Mouse (Mus musculus): Measurements from ENCODE around the gene Sult2b1. TPM values are rescaled to one million over a fixed set of nuclear protein-coding genes. Genes with fewer than 3 reads are reported as not detected.

The Sult2b1 gene
- 1.6 and 2.3 TPM in 2 replicates for polyA plus RNA-seq (2016; fragmentation: Nextera tagmentation; extraction: Ambion mirVana)

DNA sequence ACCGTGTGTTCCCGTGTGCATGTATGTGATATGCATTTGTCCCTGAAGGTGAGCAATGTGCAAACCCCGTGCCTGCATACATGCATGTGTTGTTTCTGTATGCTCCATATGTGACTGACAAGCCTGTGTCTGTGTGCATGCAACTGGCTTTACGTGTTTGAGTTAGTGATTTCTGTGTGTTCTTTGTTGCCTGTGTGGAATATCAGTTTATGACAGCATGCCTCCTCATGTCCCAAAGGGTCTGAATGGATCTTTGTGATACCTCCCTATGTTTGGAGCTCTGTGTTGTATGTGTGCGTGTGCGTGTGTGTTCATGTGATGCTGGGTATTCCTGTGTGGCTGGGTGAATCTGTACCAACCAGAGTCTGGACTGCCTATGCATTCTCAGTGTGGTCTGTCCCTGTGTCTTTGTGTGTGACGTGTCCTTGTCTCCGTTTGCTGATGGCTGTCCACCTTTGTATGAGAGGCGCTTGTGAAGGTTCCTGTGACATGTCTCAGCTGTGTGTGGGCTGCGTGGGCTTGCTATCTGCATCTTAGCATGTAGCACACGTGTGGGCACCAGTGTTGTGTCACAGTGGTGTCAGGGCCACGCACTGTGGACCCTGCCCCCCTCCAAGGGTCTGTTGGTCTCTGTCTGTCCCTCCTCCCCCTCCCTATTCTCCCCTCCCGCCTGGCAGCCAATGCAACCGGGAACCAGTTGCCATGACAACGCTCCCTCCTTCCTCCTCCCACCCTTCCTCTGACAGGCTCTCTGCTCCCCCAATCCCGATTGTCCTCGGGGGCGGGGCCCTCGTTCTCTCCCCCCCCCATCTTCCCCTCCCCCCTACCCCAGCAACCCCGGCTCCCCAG lies at the start of gene Sult2b1:
Gene Sult2b1, minus strand, starts transcription at position 146 of the 849 bp plus-strand sequence.
- WGBS, result 22% methylated on average over 20 of the region's 20 CpGs
- peaks cover 55% of the 10 kb centered on the region for H3K27me3 ChIP-seq (ENCODE audit: poor library complexity, severe bottlenecking)
- peaks cover 49% of the 10 kb centered on the region for H3K4me1 ChIP-seq

GRCm38 (mm10) chr7:45833924-45834323 lies 49.5 kb upstream of the Sult2b1 start:
- H3K4me1 ChIP-seq, result peaks cover 44% of the 10 kb centered on the region
- peak overlapping the region; percentile 45 for H3K4me3 ChIP-seq
- WGBS, result 4% methylated on average over 27 of the region's 31 CpGs
- H3K9me3 ChIP-seq, result no peaks in the 10 kb centered on the region
- H3K27me3 ChIP-seq (ENCODE audit: poor library complexity, severe bottlenecking), result peaks cover 71% of the 10 kb centered on the region
- DNase-seq (ENCODE audit: extremely low spot score, low spot score), result no peak
- peaks cover 11% of the 10 kb centered on the region for H3K36me3 ChIP-seq (replicated peaks)
- H3K27ac ChIP-seq, result no peak overlapping the region; the same call in 1 of the 2 replicates

More for the DNA sequence above, at the start of gene Sult2b1:
- peaks cover 26% of the 10 kb centered on the region for H3K36me3 ChIP-seq (replicated peaks)
- peaks cover under 1% of the 10 kb centered on the region; the same call in 1 of the 2 replicates for H3K9me3 ChIP-seq
- peak; percentile 92 for DNase-seq (ENCODE audit: extremely low spot score, low spot score)
- peak within 1 kb of the TSS; percentile 95 for H3K4me3 ChIP-seq
- H3K27ac ChIP-seq, result peak within 1 kb of the TSS; percentile 94

- Histone ChIP-seq H3K27ac (peak overlapping the region; percentile 20; the same call in 1 of the 2 replicates), H3K4me3 (peak overlapping the region; percentile 45), H3K9me3 (no peaks in the 10 kb centered on the region), H3K27me3 (ENCODE audit: poor library complexity, severe bottlenecking) (peaks cover 71% of the 10 kb centered on the region), H3K36me3 (replicated peaks) (peaks cover 17% of the 10 kb centered on the region), H3K4me1 (peaks cover 46% of the 10 kb centered on the region)
- no peak for DNase-seq (ENCODE audit: extremely low spot score, low spot score)
- WGBS, result 2% methylated on average over 86 of the region's 86 CpGs
Observed at GRCm38 (mm10) chr7:45833148-45833790, 48.8 kb upstream of the Sult2b1 start.

GRCm38 (mm10) chr7:45832428-45832827 lies 48.0 kb upstream of the Sult2b1 start:
- Histone ChIP-seq H3K4me3 (peak overlapping the region; percentile 45), H3K27ac (no peak overlapping the region), H3K36me3 (replicated peaks) (peaks cover 26% of the 10 kb centered on the region), H3K9me3 (no peaks in the 10 kb centered on the region), H3K4me1 (peaks cover 46% of the 10 kb centered on the region), H3K27me3 (ENCODE audit: poor library complexity, severe bottlenecking) (peaks cover 66% of the 10 kb centered on the region)
- 9% methylated on average over 30 of the region's 30 CpGs for WGBS
- no peak for DNase-seq (ENCODE audit: extremely low spot score, low spot score)

- peak overlapping the region; percentile 88 for H3K27ac ChIP-seq
Observed at GRCm38 (mm10) chr7:45831128-45831525, 46.7 kb upstream of the Sult2b1 start.

GRCm38 (mm10) chr7:45830427-45831127 lies 46.1 kb upstream of the Sult2b1 start, which contains the start of gene Grwd1:
TSS of gene Grwd1 (minus strand) at chr7:45830944.
- peak within 1 kb of the TSS; percentile 88 for H3K27ac ChIP-seq
- H3K4me1 ChIP-seq, result peaks cover 46% of the 10 kb centered on the region
- no peaks in the 10 kb centered on the region for H3K9me3 ChIP-seq
- peak; percentile 90 for DNase-seq (ENCODE audit: extremely low spot score, low spot score)
- peak within 1 kb of the TSS; percentile 98 for H3K4me3 ChIP-seq
- under 1% methylated on average over 35 of the region's 35 CpGs for WGBS
- H3K27me3 ChIP-seq (ENCODE audit: poor library complexity, severe bottlenecking), result peaks cover 47% of the 10 kb centered on the region
- H3K36me3 ChIP-seq (replicated peaks), result peaks cover 44% of the 10 kb centered on the region

More at GRCm38 (mm10) chr7:45831128-45831525, 46.7 kb upstream of the Sult2b1 start:
- H3K36me3 ChIP-seq (replicated peaks), result peaks cover 39% of the 10 kb centered on the region
- WGBS, result 23% methylated on average over 5 of the region's 5 CpGs
- no peaks in the 10 kb centered on the region for H3K9me3 ChIP-seq
- H3K4me3 ChIP-seq, result peak overlapping the region; percentile 98
- H3K27me3 ChIP-seq (ENCODE audit: poor library complexity, severe bottlenecking), result peaks cover 53% of the 10 kb centered on the region
- DNase-seq (ENCODE audit: extremely low spot score, low spot score), result no peak
- H3K4me1 ChIP-seq, result peaks cover 46% of the 10 kb centered on the region

DNA sequence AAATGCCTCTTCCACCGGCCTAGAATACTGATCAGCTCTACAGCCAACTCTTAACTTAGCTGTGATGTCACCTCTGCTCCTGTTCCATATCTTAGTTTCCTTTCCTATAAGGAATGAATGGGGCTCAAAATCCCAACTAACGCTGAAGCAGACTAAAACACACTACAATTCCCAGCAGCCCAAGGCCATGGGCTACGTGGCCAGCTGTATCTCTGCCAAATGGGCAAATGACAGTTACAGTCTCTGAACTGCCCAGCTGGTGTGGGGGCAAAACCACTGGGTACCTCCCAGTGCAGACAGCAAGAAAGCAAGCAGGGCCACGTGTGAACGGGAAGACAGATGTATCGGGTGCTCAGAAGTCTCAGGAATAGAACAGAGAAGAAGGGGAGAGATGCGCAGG lies 42.2 kb upstream of the Sult2b1 start:
- DNase-seq (ENCODE audit: extremely low spot score, low spot score), result no peak
- Histone ChIP-seq H3K36me3 (replicated peaks) (peaks cover 82% of the 10 kb centered on the region), H3K27ac (no peak overlapping the region)

GRCm38 (mm10) chr7:45824598-45824997 lies 40.1 kb upstream of the Sult2b1 start, which contains the start of gene Kcnj14:
TSS of gene Kcnj14 (minus strand) at chr7:45824782.
- Histone ChIP-seq H3K27ac (no peak within 1 kb of the TSS), H3K27me3 (ENCODE audit: poor library complexity, severe bottlenecking) (peaks cover 13% of the 10 kb centered on the region), H3K36me3 (replicated peaks) (peaks cover 85% of the 10 kb centered on the region), H3K9me3 (no peaks in the 10 kb centered on the region; the same call in 1 of the 2 replicates), H3K4me1 (peaks cover 13% of the 10 kb centered on the region), H3K4me3 (no peak within 1 kb of the TSS)
- WGBS, result 76% methylated on average over 7 of the region's 7 CpGs
- DNase-seq (ENCODE audit: extremely low spot score, low spot score), result no peak

More for the DNA sequence above, 42.2 kb upstream of the Sult2b1 start:
- no peaks in the 10 kb centered on the region for H3K9me3 ChIP-seq
- H3K4me3 ChIP-seq, result no peak overlapping the region
- peaks cover 8% of the 10 kb centered on the region for H3K27me3 ChIP-seq (ENCODE audit: poor library complexity, severe bottlenecking)
- WGBS, result 91% methylated on average over 7 of the region's 7 CpGs
- peaks cover 25% of the 10 kb centered on the region for H3K4me1 ChIP-seq

DNA sequence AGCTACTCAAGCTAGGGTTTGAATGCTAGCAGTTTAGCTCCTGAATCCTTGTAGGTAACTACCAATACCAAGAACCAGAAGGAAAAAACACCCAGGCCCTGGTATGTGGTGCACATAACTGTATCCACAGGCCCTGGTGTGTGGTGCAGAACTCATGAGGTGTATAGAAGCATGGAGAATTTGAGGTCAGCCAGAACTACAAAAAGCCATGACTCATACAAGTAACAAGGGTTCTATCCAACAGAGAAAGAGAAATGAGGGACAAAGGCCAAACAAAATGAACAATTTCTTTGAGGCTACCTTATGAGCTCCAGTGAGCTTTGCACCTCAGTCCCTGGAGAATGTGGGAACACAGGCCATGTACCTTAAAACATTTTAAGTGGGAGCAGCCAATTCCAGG lies 36.4 kb upstream of the Sult2b1 start:
- H3K27ac ChIP-seq, result no peak overlapping the region
- peaks cover 48% of the 10 kb centered on the region for H3K36me3 ChIP-seq (replicated peaks)

DNA sequence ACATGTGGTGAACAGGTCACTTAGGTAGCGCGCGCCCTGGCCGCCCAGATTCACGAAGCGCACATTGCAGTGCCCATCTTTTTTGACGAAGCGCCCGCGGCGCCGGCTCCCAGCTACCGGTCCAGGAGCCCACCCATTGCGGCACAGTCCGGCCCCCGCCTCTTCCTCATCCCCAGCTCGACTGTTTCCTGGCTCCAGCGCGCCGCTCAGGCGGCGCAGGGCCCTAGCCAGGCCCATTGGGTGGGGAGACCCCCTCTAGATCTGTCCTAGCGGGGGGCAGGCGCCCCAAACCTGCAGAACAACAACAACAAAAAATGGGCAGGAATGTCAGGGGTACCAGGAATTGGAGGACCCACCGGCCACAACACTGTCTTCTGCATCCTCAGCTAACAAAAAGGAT lies 35.4 kb upstream of the Sult2b1 start:
- DNase-seq (ENCODE audit: extremely low spot score, low spot score), result no peak
- peaks cover 21% of the 10 kb centered on the region for H3K4me1 ChIP-seq
- 17% methylated on average over 25 of the region's 25 CpGs for WGBS
- H3K27me3 ChIP-seq (ENCODE audit: poor library complexity, severe bottlenecking), result peaks cover 34% of the 10 kb centered on the region
- peaks cover 38% of the 10 kb centered on the region for H3K36me3 ChIP-seq (replicated peaks)
- H3K4me3 ChIP-seq, result peak overlapping the region; percentile 32; the same call in 1 of the 2 replicates
- no peaks in the 10 kb centered on the region; the same call in 1 of the 2 replicates for H3K9me3 ChIP-seq
- H3K27ac ChIP-seq, result no peak overlapping the region

More for the DNA sequence above, 36.4 kb upstream of the Sult2b1 start:
- peaks cover 10% of the 10 kb centered on the region for H3K4me1 ChIP-seq
- H3K9me3 ChIP-seq, result no peaks in the 10 kb centered on the region; the same call in 1 of the 2 replicates
- H3K4me3 ChIP-seq, result no peak overlapping the region
- peaks cover 31% of the 10 kb centered on the region for H3K27me3 ChIP-seq (ENCODE audit: poor library complexity, severe bottlenecking)
- DNase-seq (ENCODE audit: extremely low spot score, low spot score), result no peak

DNA sequence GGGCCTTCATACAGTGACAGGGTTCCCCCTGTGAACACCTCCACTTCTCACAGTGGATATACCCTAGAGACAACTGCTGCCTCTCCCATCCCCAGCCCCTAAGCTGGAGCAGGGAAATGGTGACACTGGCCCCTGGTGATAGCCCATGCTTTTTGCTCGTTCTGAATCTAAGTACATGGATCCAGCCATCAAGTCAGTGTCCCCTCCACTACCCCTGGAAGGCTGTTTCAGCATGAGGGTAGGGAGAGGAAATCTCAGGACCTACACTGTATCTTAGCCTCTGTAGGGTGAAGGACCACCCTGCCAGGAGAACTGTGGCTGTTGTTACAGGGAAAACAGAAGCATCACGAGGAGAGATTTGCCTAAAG lies 31.5 kb upstream of the Sult2b1 start:
- Histone ChIP-seq H3K36me3 (replicated peaks) (peaks cover 23% of the 10 kb centered on the region), H3K4me1 (peaks cover 40% of the 10 kb centered on the region), H3K27ac (peak overlapping the region; percentile 100), H3K9me3 (no peaks in the 10 kb centered on the region; the same call in 1 of the 2 replicates), H3K4me3 (peak overlapping the region; percentile 93; the same call in 1 of the 2 replicates), H3K27me3 (ENCODE audit: poor library complexity, severe bottlenecking) (peaks cover 34% of the 10 kb centered on the region)
- WGBS, result 28% methylated on average over 2 of the region's 2 CpGs
- no peak for DNase-seq (ENCODE audit: extremely low spot score, low spot score)

GRCm38 (mm10) chr7:45815323-45815983 lies 31.0 kb upstream of the Sult2b1 start:
- no peaks in the 10 kb centered on the region; the same call in 1 of the 2 replicates for H3K9me3 ChIP-seq
- peak overlapping the region; percentile 100 for H3K27ac ChIP-seq
- H3K4me1 ChIP-seq, result peaks cover 40% of the 10 kb centered on the region
- H3K27me3 ChIP-seq (ENCODE audit: poor library complexity, severe bottlenecking), result peaks cover 30% of the 10 kb centered on the region
- WGBS, result 16% methylated on average over 10 of the region's 10 CpGs
- peak overlapping the region; percentile 93 for H3K4me3 ChIP-seq
- H3K36me3 ChIP-seq (replicated peaks), result peaks cover 26% of the 10 kb centered on the region
- peak; percentile 56 for DNase-seq (ENCODE audit: extremely low spot score, low spot score)
